Mouse (Mus musculus) lung, postnatal 10 days (tissue): Measurements from ENCODE around the gene Hist1h2ak.

Experiments
- DNase-seq: peaks from one replicate; pipeline ENCODE4 v3.0.0; 2021

Gene Hist1h2ak

GRCm38 (mm10) chr13:21718381-21719080 lies 35.1 kb downstream of the Hist1h2ak start:
- DNase-seq = no peak

GRCm38 (mm10) chr13:21717397-21718357 lies 36.0 kb downstream of the Hist1h2ak start, which contains the start of gene Hist1h3h:
Gene Hist1h3h (plus strand): TSS chr13:21717659.
- DNase-seq = peak; percentile 88

GRCm38 (mm10) chr13:21716540-21717391 lies 36.9 kb downstream of the Hist1h2ak start:
- DNase-seq = peak; percentile 16

GRCm38 (mm10) chr13:21715864-21716539 lies 37.6 kb downstream of the Hist1h2ak start, which contains the start of the genes Hist1h2bl and Hist1h2ai:
Gene Hist1h2bl (minus strand): TSS chr13:21716143.
Gene Hist1h2ai (plus strand): TSS chr13:21716422.
- peak; percentile 88 for DNase-seq

- DNase-seq = no peak
These were observed 38.3 kb downstream of the Hist1h2ak start for GRCm38 (mm10) chr13:21715131-21715863.

- DNase-seq = peak; percentile 76
These were observed 38.9 kb downstream of the Hist1h2ak start for GRCm38 (mm10) chr13:21714725-21715124.

GRCm38 (mm10) chr13:21711698-21712097 lies 41.9 kb downstream of the Hist1h2ak start:
- DNase-seq = no peak

DNA sequence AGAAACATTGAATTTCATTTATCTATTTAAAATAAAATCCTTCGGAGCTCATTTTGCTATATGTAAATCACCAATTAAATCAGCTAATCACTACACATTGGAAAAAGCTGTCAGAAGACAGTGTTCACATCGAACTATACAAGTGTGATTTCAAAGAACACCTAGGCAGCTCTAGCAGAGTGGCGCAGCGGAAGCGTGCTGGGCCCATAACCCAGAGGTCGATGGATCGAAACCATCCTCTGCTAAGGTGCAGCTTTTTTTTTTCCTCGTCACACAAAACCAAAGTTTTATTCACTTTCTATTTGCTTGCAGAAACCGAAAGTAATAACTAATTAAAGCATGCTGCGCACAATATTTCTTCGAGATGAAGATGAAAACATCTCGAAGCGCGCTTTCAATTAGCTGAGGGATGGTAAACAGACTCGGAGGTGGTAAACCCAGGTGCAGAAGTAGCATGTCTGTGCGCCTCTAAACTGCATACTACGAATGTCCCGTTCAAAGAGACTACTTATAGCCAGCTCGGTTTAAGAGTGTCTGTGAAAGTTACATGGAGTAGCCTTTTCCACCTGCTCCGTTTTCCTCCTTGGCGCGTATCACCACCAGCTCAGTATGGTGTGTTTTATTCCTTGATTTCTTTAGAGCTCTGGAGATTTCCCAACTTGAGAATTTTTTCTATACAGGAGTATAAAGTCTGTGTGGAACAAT lies 42.7 kb downstream of the Hist1h2ak start:
- DNase-seq = peak; percentile 80

DNA sequence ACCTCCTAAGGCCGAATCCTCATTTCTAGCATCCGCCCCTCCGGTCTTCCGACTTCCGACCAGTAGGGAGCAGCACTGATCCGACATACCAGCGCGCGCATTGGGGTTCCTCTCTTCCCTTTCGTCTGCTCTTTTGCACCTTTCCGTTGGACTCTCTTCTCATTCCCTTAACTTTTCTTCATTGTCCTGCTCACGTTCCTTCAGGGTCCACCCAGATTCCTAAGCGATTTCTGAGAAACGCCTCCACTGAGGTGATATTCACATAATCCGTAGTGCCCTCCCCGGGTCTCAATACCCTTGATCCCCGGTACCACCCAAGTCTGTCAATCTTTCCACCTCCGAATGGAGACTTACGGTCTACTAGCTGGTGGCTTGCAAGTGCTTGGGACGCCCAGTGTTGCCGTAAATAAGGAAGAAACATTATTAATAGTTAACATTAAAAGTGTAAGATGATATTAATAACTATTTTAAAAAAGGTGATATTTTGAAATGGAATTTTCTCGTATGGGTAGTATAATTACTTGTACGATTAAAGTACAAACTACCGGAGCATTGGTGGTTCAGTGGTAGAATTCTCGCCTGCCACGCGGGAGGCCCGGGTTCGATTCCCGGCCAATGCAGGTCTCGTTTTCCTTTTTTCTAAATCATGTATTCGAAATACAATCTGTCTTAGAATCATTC lies 43.5 kb downstream of the Hist1h2ak start:
- DNase-seq = peak; percentile 93

DNA sequence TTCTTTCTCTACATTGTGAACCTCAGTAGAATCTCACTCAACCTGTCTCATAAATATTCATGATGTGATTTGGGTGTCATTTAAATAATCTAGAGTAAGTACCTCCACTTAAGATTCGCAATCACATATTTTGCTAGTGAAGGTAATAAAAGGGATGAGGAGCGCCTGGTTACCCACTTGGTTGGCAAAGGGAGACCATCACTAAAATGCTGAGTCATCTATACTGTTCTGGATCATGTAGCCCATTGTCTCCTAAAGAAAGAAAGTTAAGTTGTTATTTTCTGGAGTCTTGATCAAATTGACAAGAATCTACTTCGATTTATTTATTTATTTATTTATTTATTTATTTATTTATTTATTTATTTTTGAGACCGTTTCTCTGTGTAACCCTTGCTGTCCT lies 47.0 kb downstream of the Hist1h2ak start:
- DNase-seq = no peak
